Mouse (Mus musculus) liver, embryonic 14.5 days (tissue): ENCODE measurements around the gene Slc23a4. TPM values are rescaled to one million over a fixed set of nuclear protein-coding genes. Genes with fewer than 3 reads are reported as not detected.

Experiments used
- ATAC-seq: fragments of 200-750 bp; cut with Nextera tagmentation; 2 replicates; pipeline ENCODE4 v1.8.0; 2017; ENCODE audit warnings: moderate number of reproducible peaks, mild to moderate bottlenecking, moderate library complexity; ENCODE audit not compliant: insufficient read depth
- DNase-seq, 3 experiments: peaks; one replicate each; pipeline ENCODE4 v3.0.0-alpha.2; 2012 to 2013; ENCODE audit warnings: low read depth in 3 of 3, low spot score in 3 of 3
- H3K27ac ChIP-seq: fragments of 300-500 bp; sonication (generic); 2 replicates; pipeline ENCODE4 v1.5.1; 2014; ENCODE audit warnings: moderate library complexity, mild to moderate bottlenecking, control low read depth, inconsistent platforms
- H3K27me3 ChIP-seq: fragments of 300-500 bp; sonication (generic); 2 replicates; pipeline ENCODE4 v1.6.1; 2014; ENCODE audit warnings: mild to moderate bottlenecking, low read length, moderate library complexity; ENCODE audit not compliant: control insufficient read depth, insufficient read depth
- H3K36me3 ChIP-seq: fragments of 300-500 bp; sonication (generic); replicated peaks from 2 replicates; pipeline ENCODE4 v1.6.1; 2014; ENCODE audit warnings: low read depth; ENCODE audit not compliant: control insufficient read depth, insufficient read depth
- H3K4me1 ChIP-seq, 2 experiments: fragments of 200-500 bp in 1 of 2; fragments of 300-500 bp in 1 of 2; sonication (generic) in 1 of 2; replicated peaks; 2 replicates each; pipeline ENCODE4 v1.6.1; 2012 to 2014; ENCODE audit warnings: antibody characterized with exemption in 1 of 2, inconsistent platforms in 1 of 2, low read length in 1 of 2; ENCODE audit not compliant: control insufficient read depth in 2 of 2, insufficient read depth in 2 of 2
- H3K4me2 ChIP-seq: fragments of 300-500 bp; sonication (generic); 2 replicates; pipeline ENCODE4 v1.6.1; 2014; ENCODE audit warnings: low read depth, mild to moderate bottlenecking, control low read depth, moderate library complexity
- H3K4me3 ChIP-seq, 2 experiments: fragments of 200-500 bp in 1 of 2; fragments of 300-500 bp in 1 of 2; sonication (generic) in 1 of 2; 2 replicates each; pipeline ENCODE4 v1.5.1; 2012 to 2014; ENCODE audit warnings: low read depth in 2 of 2, low read length in 2 of 2, mild to moderate bottlenecking in 2 of 2, control low read depth in 1 of 2, inconsistent platforms in 1 of 2, moderate library complexity in 1 of 2; ENCODE audit not compliant: insufficient read depth in 1 of 2
- H3K9ac ChIP-seq: fragments of 300-500 bp; sonication (generic); replicated peaks from 2 replicates; pipeline ENCODE4 v1.6.1; 2014; ENCODE audit warnings: mild to moderate bottlenecking, control low read depth, moderate library complexity
- H3K9me3 ChIP-seq: fragments of 300-500 bp; sonication (generic); 2 replicates; pipeline ENCODE4 v1.6.1; 2016; ENCODE audit warnings: low read length, mixed read lengths; ENCODE audit not compliant: control insufficient read depth
- CTCF ChIP-seq: IDR thresholded peaks from 2 replicates; pipeline ENCODE4 v1.5.1; 2016; ENCODE audit warnings: antibody characterized with exemption, low read depth, control low read depth
- EP300 ChIP-seq: IDR thresholded peaks from 2 replicates; pipeline ENCODE4 v1.6.1; 2016; ENCODE audit warnings: antibody characterized with exemption, low read depth
- WGBS: fragments of 180-500 bp; shearing (Covaris S2); extraction: QIAGEN DNeasy Blood & Tissue Kit; methylation state at CpG from one replicate; pipeline ENCODE4 v1.1.7; 2014; ENCODE audit not compliant: insufficient replicate concordance; 5-methylcytosine and 5-hydroxymethylcytosine counted together
- polyA plus RNA-seq, 2 experiments: library from polyadenylated mRNA; depleted of rRNA in 1 of 2; stranded (reverse) in 1 of 2; unstranded in 1 of 2; fragments of >200 nt; fragmentation: Nextera tagmentation in 1 of 2; extraction: Ambion mirVana in 1 of 2; gene quantifications; 2 replicates each; pipeline versions ENCODE4 v1.2.1 to v1.2.3; 2012 to 2014

Gene Slc23a4
- polyA plus RNA-seq, 2 experiments = 0.06 to 0.17 TPM

DNA sequence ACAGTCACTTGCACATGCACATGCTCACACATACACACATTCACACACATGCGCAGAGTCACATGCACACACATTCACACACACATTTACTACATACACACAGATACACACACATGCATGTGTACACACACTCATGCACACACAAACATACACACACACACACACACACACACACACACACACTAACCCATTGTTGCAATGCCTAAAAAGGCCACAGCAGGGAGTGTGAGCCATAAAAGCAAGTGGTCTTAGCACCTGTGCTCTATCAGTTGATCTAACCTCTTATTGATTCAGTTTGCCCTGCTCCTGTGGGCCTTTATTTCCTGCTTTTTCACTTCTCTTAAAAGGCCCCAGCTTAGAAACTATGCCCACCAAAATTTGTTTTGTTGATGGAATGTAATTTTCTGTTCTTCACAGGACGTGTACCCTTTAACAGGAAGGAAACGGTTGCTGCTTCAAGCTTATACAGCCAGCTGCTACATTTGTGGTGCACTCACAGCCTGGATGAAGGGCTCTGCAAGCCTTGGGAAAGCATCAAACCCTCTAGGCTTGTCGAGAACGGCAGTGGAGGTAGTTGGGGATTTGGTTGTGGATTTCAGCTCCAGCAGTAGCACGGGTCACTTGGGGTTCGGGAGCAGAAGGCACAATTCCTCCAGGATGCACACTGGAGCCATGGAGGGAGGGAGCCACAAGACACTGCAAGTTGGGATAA is 36.1 kb downstream of the Slc23a4 start:
- no peak overlapping the region for H3K4me3 ChIP-seq
- no peaks in the 10 kb centered on the region for H3K36me3 ChIP-seq
- ATAC-seq = no peak
- no peak overlapping the region for H3K9ac ChIP-seq
- H3K27me3 ChIP-seq = no peaks in the 10 kb centered on the region
- no peak for DNase-seq
- WGBS = 39% methylated on average over 7 of the region's 7 CpGs
- H3K9me3 ChIP-seq = no peaks in the 10 kb centered on the region
- peaks cover 0 to 6% of the 10 kb centered on the region in 2 experiments; a peak in 2 of 4 replicates for H3K4me1 ChIP-seq
- TF ChIP-seq EP300 (no peak), CTCF (0 out of 2 replicates have a peak, but pooled peaks have one; percentile 8)
- no peak overlapping the region for H3K4me2 ChIP-seq
- H3K27ac ChIP-seq = no peak overlapping the region

DNA sequence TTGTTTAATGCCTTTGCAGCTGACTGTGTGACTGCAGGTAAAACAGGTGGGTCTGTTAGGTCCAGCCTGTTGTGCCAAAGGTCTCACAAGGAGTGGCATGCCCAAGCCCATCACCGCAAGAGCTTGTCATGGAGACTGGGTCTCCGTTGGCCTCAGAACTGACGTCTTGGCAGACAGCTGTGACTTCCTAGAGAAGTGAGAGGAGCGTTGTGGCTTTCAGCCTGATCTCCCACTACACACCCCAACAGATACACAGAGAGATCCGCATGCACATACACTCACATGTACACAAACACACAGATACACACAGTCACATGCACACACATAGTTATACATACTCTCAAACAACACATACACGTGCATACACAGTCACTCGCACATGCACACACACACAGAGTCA is 36.7 kb downstream of the Slc23a4 start:
- Histone ChIP-seq H3K36me3 (no peaks in the 10 kb centered on the region), H3K4me2 (no peak overlapping the region), H3K9me3 (no peaks in the 10 kb centered on the region), H3K27ac (no peak overlapping the region), H3K27me3 (no peaks in the 10 kb centered on the region), H3K4me3 (no peak overlapping the region), H3K4me1 (peaks cover 0 to 6% of the 10 kb centered on the region in 2 experiments; a peak in 2 of 4 replicates), H3K9ac (no peak overlapping the region)
- no peak for TF ChIP-seq CTCF
- TF ChIP-seq EP300 = no peak
- no peak for ATAC-seq
- 69% methylated on average over 7 of the region's 7 CpGs for WGBS
- no peak for DNase-seq

DNA sequence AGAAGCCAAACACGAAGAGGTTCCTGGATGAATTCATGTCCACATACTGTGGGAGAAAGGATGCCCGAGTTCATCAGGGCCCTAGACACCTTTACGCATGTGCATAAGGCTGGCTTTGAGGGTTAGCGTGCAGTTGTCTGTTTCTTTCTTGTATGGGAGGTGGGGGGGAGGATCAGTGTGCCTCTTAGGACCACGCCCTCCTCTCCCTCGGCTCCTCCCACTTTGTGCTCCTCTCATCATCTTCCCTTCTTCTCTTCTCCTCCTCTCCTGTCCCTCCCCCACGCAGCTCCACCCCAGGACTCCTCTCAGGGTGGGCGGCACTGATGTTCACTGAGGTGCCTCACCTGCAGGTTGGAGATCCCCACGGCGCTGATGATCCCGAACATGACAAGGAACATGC is 39.7 kb downstream of the Slc23a4 start:
- no peaks in the 10 kb centered on the region for H3K36me3 ChIP-seq
- ATAC-seq = no peak
- H3K9me3 ChIP-seq = no peaks in the 10 kb centered on the region
- no peak overlapping the region for H3K4me3 ChIP-seq
- DNase-seq = no peak
- WGBS = 28% methylated on average over 11 of the region's 11 CpGs
- H3K9ac ChIP-seq = no peak overlapping the region
- no peaks in the 10 kb centered on the region for H3K27me3 ChIP-seq
- TF ChIP-seq CTCF (no peak), EP300 (no peak)
- H3K27ac ChIP-seq = no peak overlapping the region
- H3K4me1 ChIP-seq = peaks cover 0 to 3% of the 10 kb centered on the region in 2 experiments; a peak in 2 of 4 replicates
- no peak overlapping the region for H3K4me2 ChIP-seq

DNA sequence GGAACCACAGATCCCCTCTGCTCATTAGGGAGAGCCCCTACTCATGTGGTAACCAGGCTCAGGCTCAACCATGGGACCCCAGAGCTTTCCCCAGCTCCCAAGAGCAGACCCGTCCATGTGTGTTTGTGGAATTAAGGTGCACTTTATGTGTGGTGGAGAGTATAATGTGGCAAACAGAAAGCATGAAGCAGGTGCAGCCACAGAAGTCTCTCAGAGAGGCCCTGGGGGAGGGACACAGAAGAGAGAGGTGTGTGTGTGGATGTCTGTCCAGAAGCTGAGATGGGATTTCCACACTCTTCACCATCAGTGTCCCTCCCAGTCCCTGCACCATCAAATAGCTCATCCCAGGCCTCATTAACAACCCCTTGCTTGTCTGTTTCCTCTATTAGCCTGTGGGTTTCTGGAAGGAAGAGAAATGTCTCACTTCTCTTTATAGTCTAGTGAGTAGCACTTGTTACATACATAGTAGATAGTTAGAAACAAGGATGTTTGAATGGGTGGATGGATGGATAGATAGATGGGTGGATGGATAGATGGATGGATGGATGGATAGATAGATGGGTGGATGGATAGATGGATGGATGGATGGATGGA is 41.6 kb downstream of the Slc23a4 start:
- no peak overlapping the region for H3K27ac ChIP-seq
- 55% methylated on average over 1 of the region's 1 CpGs for WGBS
- no peaks in the 10 kb centered on the region for H3K36me3 ChIP-seq
- no peak for TF ChIP-seq CTCF
- no peak for TF ChIP-seq EP300
- ATAC-seq (no peak), DNase-seq (no peak)
- H3K9me3 ChIP-seq = no peaks in the 10 kb centered on the region
- no peak overlapping the region for H3K9ac ChIP-seq
- no peak overlapping the region for H3K4me3 ChIP-seq
- H3K4me2 ChIP-seq = no peak overlapping the region
- no peaks in the 10 kb centered on the region for H3K4me1 ChIP-seq
- H3K27me3 ChIP-seq = no peaks in the 10 kb centered on the region

DNA sequence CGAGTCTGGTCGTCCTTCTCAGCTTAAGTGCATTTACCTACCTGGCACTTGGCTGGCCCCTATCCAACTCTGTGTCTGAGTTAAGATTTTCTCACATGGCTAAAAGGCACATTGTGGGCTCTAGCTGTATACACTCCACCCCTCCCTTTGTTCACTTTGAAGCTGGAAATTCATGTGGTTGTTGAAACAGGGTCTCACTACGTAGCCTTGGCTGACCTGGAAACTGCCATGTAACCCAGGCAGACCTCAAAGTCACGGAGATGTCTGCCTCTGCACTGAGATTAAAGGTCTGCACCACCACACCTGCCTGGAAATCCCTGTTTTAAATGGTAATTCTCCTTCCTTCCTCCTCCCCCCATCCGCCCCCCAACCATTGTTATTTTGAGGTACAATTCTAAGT is 44.7 kb downstream of the Slc23a4 start:
- no peak for DNase-seq
- Histone ChIP-seq H3K4me3 (no peak overlapping the region), H3K27ac (no peak overlapping the region), H3K4me1 (peaks cover 0 to 6% of the 10 kb centered on the region in 2 experiments; a peak in 2 of 4 replicates), H3K27me3 (no peaks in the 10 kb centered on the region), H3K9ac (no peak overlapping the region), H3K9me3 (no peaks in the 10 kb centered on the region), H3K36me3 (no peaks in the 10 kb centered on the region), H3K4me2 (no peak overlapping the region)
- TF ChIP-seq CTCF (no peak), EP300 (no peak)
- ATAC-seq = no peak
- WGBS = 63% methylated on average over 5 of the region's 5 CpGs
